Mouse (Mus musculus): ENCODE measurements around the gene Mars2.

Mars2 gene

GRCm38 (mm10) chr1:55224111-55224510, 12.9 kb upstream of the Mars2 start:
- no peak for DNase-seq

DNA sequence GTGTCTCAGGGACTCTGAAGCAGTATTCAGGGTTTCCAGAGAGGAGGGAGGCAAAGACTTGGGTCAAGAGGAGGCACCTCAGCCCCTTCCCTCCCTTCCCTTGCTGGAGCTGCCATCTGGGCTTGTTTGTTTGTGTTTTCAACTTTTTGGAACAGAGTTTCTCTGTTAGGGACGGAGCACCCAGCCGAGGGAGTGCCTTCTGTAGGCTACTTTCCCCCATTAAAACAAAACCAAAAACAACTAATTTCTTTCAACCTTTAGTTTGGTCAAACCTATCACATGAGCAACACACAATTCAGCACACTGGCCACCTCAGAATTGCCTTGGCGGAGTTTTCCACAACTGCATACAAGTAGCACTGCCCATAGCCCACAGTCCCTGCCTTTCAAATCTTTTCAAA, 11.6 kb upstream of the Mars2 start:
- DNase-seq = no peak

DNA sequence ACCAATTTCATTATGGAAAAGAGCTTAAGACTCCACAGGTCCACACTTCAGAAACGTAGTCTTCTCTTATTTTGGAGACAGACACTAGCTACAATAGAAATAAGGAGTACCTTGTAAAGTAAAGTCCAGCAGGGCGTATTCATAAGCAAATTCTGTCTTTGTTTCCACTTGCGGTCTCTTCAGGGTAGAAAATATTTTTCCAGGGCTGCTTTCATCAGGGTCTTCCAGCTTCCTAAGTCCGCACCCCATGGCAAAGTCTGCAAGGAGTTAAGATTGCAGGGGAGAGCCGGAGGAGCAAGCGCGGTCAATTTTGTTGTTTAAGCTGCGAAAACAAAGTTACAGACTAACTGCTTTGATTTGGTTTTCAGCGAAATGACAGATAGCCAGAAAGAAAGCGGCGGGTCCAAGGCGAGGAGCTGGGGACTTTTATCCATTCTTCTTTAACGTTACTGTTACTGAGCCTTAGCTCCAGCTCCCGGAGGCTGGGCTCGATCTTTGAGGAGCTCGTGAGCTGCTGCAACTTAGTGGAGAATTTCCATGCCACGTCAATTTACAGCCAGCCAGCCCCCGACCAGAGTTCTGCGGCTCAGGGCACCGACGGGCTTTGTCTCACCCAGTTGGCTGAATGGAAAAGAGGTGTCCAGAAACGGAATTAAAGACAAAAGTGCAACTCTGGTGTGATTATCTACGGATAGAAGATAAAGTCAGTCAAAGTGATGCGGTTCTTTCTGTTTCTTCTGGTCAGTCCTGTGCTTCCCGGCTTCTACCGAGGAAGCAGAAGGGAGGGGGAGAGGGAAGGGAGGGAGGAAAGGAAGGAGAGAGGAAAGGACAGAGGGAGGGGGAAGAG, 10.7 kb upstream of the Mars2 start, which contains the start of gene Rftn2:
TSS of gene Rftn2 (minus strand) at position 772 of the 847 bp plus-strand sequence.
- DNase-seq = no peak

- no peak for DNase-seq
Observed at GRCm38 (mm10) chr1:55227376-55227775, 9.6 kb upstream of the Mars2 start.

DNA sequence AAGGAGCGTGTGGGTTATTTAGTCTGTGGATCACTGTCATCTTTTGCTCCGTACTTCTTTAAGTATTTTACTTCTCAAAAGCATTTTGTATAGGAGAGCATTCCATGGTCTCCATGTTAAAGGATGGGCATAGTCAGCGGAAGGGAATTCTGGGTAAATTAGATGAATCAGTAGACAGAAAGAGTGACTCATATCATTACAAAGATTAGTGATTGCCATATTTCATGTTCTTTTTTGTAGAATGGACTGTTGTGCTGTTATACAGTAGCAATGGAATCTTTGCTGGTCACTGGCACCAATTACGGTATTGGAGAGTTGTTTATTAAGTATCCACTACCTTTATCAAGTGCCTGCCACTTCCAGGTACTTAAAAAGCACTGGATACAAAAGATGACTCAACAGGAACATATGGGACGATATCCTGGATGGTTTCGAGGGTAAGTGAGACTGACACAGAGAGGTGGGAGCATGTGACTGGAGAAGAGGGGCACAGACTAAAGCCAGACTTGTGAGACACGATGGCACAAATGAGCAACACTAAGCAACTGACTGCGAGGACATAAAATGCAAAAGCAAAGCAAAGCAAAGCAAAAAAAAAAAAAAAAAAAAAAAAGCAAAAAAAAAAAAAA, 8.6 kb upstream of the Mars2 start:
- DNase-seq = no peak

DNA sequence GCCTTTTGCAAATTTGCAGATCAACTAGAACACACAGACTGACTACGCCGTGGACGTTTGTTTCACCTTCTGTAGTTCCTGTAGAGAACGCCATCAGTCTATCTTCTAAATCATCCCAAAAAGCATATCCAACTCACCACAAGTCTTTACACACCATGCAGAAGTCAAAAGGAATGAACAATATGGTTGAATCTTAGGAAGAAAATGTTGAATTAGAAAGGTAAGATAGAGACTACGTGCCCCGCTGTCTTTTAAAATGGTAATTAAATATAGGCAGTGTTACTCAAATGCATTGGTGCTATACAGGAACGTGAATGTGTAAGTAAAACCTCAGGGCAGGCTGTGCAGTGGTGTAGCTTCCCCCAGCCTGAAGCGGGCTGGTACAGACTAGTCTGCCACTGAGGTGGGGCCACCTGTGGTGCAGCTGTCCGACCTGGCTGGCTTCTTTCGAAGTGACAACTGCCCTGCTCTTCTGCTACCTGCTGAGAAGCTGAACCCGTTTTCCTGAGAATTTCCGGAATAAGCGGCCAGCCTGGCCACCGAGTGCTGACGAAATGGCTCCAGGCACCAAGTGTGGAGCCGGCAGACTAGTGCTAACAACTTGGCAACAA, 2.0 kb upstream of the Mars2 start:
- DNase-seq = peak; percentile 11

DNA sequence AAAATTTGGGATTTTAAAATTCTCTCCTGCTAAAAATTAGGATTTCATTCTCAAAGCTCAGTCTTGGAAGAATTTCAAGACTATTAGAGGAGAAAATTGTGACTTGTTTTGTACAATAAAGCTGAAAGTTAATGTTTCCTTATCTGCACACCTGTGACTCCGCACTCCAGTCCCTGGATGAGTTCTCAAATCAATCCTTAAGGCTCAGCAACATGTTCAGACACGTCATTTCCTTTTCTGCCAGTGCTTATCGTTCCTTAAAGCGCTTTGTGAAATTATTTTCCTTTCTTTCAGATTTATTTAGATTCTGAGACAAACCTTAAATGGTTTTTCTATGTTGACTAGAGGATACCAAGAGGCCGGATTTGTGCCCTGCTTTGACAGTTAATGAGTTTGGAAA, 490 bp upstream of the Mars2 start:
- DNase-seq = no peak

- peak; percentile 39 for DNase-seq
Observed at GRCm38 (mm10) chr1:55237643-55238161, 725 bp downstream of the Mars2 start.

DNA sequence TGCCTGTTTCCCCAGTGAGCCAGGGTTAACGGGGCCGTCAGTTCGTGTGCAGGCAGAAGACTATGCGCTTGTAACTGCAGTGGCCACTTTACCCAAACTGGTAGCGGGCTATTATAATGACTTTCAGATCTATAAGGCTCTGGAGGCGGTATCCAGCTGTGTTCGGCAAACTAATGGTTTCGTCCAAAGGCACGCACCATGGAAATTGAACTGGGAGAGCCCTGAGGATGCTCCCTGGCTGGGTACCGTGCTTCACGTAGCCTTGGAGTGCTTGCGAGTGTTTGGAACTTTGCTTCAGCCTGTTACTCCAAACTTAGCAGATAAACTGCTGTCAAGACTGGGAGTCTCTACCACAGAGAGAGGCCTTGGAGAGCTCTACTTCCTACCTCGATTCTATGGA, 1.5 kb downstream of the Mars2 start:
- peak; percentile 18 for DNase-seq

DNA sequence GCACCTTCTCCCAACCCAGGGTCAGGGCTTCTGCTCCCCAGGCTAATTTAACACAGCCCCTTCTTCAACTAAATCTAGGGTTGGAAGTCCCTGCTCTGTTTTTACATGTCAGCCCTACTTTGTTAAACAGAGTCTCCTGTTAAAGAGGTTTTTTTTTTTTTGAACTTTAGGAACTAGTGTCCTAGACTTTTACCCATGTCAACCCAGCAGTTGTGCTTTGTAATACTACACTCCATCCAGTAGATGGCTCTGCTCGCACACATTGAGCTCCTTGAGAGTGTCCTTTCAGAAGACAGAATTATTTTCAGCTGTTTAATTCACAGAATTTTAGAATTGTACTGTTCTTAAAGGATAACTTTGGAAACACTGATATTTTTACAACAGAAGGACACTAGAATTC, 2.3 kb downstream of the Mars2 start:
- DNase-seq = peak; percentile 17

DNA sequence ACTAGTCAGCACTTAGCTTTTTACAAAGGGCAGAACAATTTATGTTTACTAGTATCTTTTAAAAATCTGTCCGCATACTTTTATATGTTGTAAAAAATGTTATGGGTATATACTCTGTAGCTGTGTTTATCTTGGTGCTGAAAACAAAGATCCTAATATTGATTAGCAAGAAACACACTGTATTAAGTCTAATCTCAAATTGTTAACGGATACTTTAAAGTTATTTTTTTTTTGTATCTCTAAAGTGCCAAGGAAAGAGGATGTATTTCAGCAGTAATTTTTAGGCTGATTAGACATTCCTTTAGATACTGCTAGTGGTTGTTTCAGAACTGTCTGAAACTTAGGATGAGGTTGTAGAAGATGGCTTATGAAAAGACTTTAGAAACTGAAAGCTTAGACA, 9.4 kb downstream of the Mars2 start:
- DNase-seq = no peak

DNA sequence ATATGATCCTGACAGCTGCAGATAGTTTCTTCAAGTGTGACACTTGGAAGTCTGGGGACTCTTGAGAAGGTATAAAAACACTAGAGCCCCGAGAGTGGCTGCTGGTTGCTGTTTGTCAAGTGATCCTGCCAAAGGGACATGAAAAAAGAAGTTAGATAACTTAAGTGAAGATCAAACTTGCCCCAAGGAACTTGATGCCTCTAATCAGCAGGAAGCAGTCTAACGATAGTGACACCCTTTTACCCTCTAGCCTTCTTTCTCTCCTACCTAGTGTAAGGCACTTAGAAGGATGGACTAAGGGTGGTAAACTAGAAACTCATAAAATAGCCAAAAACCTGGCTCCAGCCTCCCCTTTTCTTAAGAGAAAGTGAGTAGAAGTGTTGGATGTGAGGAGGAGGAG, 27.4 kb downstream of the Mars2 start:
- DNase-seq = no peak

- no peak for DNase-seq
Observed at GRCm38 (mm10) chr1:55265447-55265846, 28.5 kb downstream of the Mars2 start.

GRCm38 (mm10) chr1:55279081-55279480, 42.1 kb downstream of the Mars2 start:
- no peak for DNase-seq

Measured in cerebellum, adult 9-11 months (tissue).